Mouse (Mus musculus): ENCODE data around the gene H2-M5.
"Not testable (repeated sequence)": the region's sequence is repeated elsewhere in the genome, so short reads cannot be mapped to it uniquely, and the experiment has no call there.

Gene H2-M5

GRCm38 (mm10) chr17:36989437-36989836 is at the start of gene H2-M5:
TSS of gene H2-M5 (minus strand) at chr17:36989537.
- no peak for DNase-seq

GRCm38 (mm10) chr17:37029162-37029561 is 39.8 kb upstream of the H2-M5 start:
- DNase-seq = no peak

GRCm38 (mm10) chr17:37028683-37029120 is 39.4 kb upstream of the H2-M5 start:
- DNase-seq = peak; percentile 88 to 90

- DNase-seq = no peak
These were observed 38.9 kb upstream of the H2-M5 start for GRCm38 (mm10) chr17:37028212-37028611.

- DNase-seq = no peak
These were observed 38.1 kb upstream of the H2-M5 start for GRCm38 (mm10) chr17:37027486-37027885.

GRCm38 (mm10) chr17:37026425-37026824 is 37.1 kb upstream of the H2-M5 start:
- DNase-seq = no peak

GRCm38 (mm10) chr17:37022628-37023576 is 33.6 kb upstream of the H2-M5 start, which contains the start of gene Mog:
TSS of gene Mog (minus strand) at chr17:37023398.
- DNase-seq = no peak

- not testable (repeated sequence) for DNase-seq
These were observed 29.9 kb upstream of the H2-M5 start for GRCm38 (mm10) chr17:37019242-37019641.

GRCm38 (mm10) chr17:37018328-37018727 is 29.0 kb upstream of the H2-M5 start:
- no peak for DNase-seq

GRCm38 (mm10) chr17:37016333-37016732 is 27.0 kb upstream of the H2-M5 start:
- no peak for DNase-seq

- no peak for DNase-seq
These were observed 22.8 kb upstream of the H2-M5 start for GRCm38 (mm10) chr17:37012141-37012540.

GRCm38 (mm10) chr17:37011719-37012118 is 22.4 kb upstream of the H2-M5 start:
- no peak for DNase-seq

- no peak for DNase-seq
These were observed 20.2 kb upstream of the H2-M5 start for GRCm38 (mm10) chr17:37009460-37010042.

- no peak for DNase-seq
These were observed 18.8 kb upstream of the H2-M5 start for GRCm38 (mm10) chr17:37008161-37008560.

GRCm38 (mm10) chr17:37003366-37003765 is 14.0 kb upstream of the H2-M5 start:
- DNase-seq = no peak

GRCm38 (mm10) chr17:37002364-37003330 is 13.3 kb upstream of the H2-M5 start:
- peak; percentile 84 to 89 for DNase-seq

- no peak for DNase-seq
These were observed 11.5 kb upstream of the H2-M5 start, which contains the start of gene Zfp57 for GRCm38 (mm10) chr17:37000863-37001262. TSS of gene Zfp57 (plus strand) at chr17:37001163.

GRCm38 (mm10) chr17:36998477-36998876 is 9.1 kb upstream of the H2-M5 start:
- DNase-seq = no peak

- peak; percentile 83 to 87 for DNase-seq
These were observed 7.8 kb upstream of the H2-M5 start for GRCm38 (mm10) chr17:36997033-36997735.

- DNase-seq = no peak
These were observed 6.1 kb upstream of the H2-M5 start for GRCm38 (mm10) chr17:36995448-36995847.

- DNase-seq = no peak
These were observed 5.2 kb upstream of the H2-M5 start for GRCm38 (mm10) chr17:36994528-36994927.

GRCm38 (mm10) chr17:36993770-36994325 is 4.5 kb upstream of the H2-M5 start:
- no peak for DNase-seq

Measured in lung, adult 18-20 months (tissue).